Comparison of ENCODE assay signal across 12 mouse cellular contexts in the genomic region with DNA sequence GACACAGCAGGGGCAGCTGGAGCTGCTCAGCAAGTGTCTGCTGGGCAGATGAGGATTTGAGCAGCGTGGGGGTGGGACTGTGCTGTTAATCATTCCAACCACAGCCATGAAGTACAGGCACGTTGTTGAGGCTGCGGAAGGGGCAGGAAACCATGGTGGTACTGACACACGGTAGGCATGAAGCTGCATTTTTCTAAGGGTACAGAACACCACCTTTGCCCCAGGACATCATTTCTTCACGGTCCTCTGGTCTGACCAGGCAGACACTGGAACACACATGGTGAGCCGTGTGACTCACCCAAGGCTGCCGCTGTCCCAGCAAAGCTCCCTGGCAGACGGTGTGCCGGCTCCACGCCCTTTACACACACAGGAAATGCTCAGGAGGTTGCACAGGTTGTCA.
DNase-seq lines count a peak whose midpoint lies in the region; ATAC-seq lines count a peak whose summit lies in the region.
"Had no signal": no experiment of that assay in that cellular context is flagged by ENCODE, and none has a peak within 500 bp of the region (broad histone marks: within the 10 kb centered on the region; RNA-seq: fewer than 3 reads in every experiment).

No protein-coding gene starts in this region.

- DNase-seq in urinary bladder, postnatal 25 days (ENCODE audit: low spot score): peak; percentile 26
- DNase-seq in urinary bladder, postnatal 4 days (ENCODE audit: low spot score in 2 of 2): no peak
- peak; percentile 69 for DNase-seq in kidney, adult 11 months
- peak; percentile 51 to 70 for DNase-seq in kidney, postnatal 36 days
- DNase-seq in thymus, postnatal 25 days: no peak
- no peak for DNase-seq in spleen, postnatal 14 days (ENCODE audit: low spot score in 2 of 2)
- DNase-seq: cerebellum, adult 9-10 months; heart, postnatal 10 days; thymus, adult 18-20 months had no signal

- ATAC-seq in frontal cortex, adult (ENCODE audit: low TSS enrichment): no peak
- ATAC-seq: forebrain, embryonic 15.5 days; inflammation-experienced regulatory T-cells, adult 6 months had no signal

Comparison
In these comparisons a context has a peak if more than half of its experiments do, and no peak if none do; other contexts are left out.
1. DNase-seq: peak in urinary bladder, postnatal 25 days (single experiment), kidney, adult 11 months (single experiment) and kidney, postnatal 36 days (2 of 2); none in urinary bladder, postnatal 4 days (0 of 2), thymus, postnatal 25 days (single experiment) and spleen, postnatal 14 days (0 of 2).